Mouse (Mus musculus) spleen, adult 2 months (tissue): ENCODE data around the gene Olfr1263. TPM values are rescaled to one million over a fixed set of nuclear protein-coding genes. Genes with fewer than 3 reads are reported as not detected.

Source experiments
- DNase-seq, 2 experiments: peaks; one replicate each; pipeline versions ENCODE4 v3.0.0 to v3.0.0-alpha.2; 2012 to 2021; ENCODE audit warnings: low spot score in 2 of 2, low read depth in 1 of 2
- H3K27ac ChIP-seq: fragments of 200-500 bp; 2 replicates; pipeline ENCODE4 v1.5.1; 2012; ENCODE audit warnings: low read length, inconsistent platforms; ENCODE audit not compliant: insufficient read depth
- H3K27me3 ChIP-seq: fragments of 200-500 bp; 2 replicates; pipeline ENCODE4 v1.6.1; 2012; ENCODE audit warnings: mild to moderate bottlenecking, moderate library complexity, low read length, inconsistent platforms; ENCODE audit not compliant: control insufficient read depth, insufficient read depth
- H3K36me3 ChIP-seq: fragments of 200-500 bp; 2 replicates; pipeline ENCODE4 v1.6.1; 2012; ENCODE audit warnings: mild to moderate bottlenecking, low read length, inconsistent platforms; ENCODE audit not compliant: control insufficient read depth, insufficient read depth
- H3K4me1 ChIP-seq: fragments of 200-500 bp; 2 replicates; pipeline ENCODE4 v1.6.1; 2011; ENCODE audit warnings: inconsistent platforms; ENCODE audit not compliant: control insufficient read depth, insufficient read depth, insufficient read length
- H3K4me3 ChIP-seq: fragments of 200-500 bp; 2 replicates; pipeline ENCODE4 v1.5.1; 2011; ENCODE audit warnings: mild to moderate bottlenecking, inconsistent platforms; ENCODE audit not compliant: insufficient read depth, insufficient read length; ENCODE audit errors: extremely low read depth
- CTCF ChIP-seq: fragments of 200-500 bp; IDR thresholded peaks from 2 replicates; pipeline ENCODE4 v1.5.1; 2011; ENCODE audit warnings: mild to moderate bottlenecking, inconsistent platforms; ENCODE audit not compliant: insufficient read depth, insufficient read length, insufficient replicate concordance; ENCODE audit errors: extremely low read depth
- POLR2A ChIP-seq: fragments of 200-500 bp; IDR thresholded peaks from 2 replicates; pipeline ENCODE4 v1.6.1; 2011; ENCODE audit warnings: low read depth, low read length, inconsistent platforms
- WGBS: fragments of 180-500 bp; shearing (Covaris S2); methylation state at CpG from one replicate; pipeline ENCODE4 v1.1.7; 2018; 5-methylcytosine and 5-hydroxymethylcytosine counted together
- polyA plus RNA-seq: library from polyadenylated mRNA; depleted of rRNA; stranded (reverse); fragments of >200 nt; gene quantifications from 2 replicates; pipeline ENCODE4 v1.2.3, GENCODE M21; 2012; rRNA removed

Olfr1263 gene
- polyA plus RNA-seq = not detected in 2 replicates

GRCm38 (mm10) chr2:90011831-90012230, at the start of gene Olfr1263:
Gene Olfr1263, plus strand, starts transcription at chr2:90012131.
- Histone ChIP-seq H3K27me3 (no peaks in the 10 kb centered on the region), H3K4me3 (no peak within 1 kb of the TSS), H3K27ac (no peak within 1 kb of the TSS), H3K36me3 (no peaks in the 10 kb centered on the region), H3K4me1 (no peaks in the 10 kb centered on the region)
- no peak for DNase-seq
- WGBS = 91% methylated on average over 2 of the region's 2 CpGs
- TF ChIP-seq POLR2A (no peak), CTCF (no peak)

- 66% methylated on average over 2 of the region's 2 CpGs for WGBS
- TF ChIP-seq CTCF (no peak), POLR2A (no peak)
- Histone ChIP-seq H3K4me1 (no peaks in the 10 kb centered on the region), H3K27me3 (no peaks in the 10 kb centered on the region), H3K27ac (no peak within 1 kb of the TSS), H3K36me3 (no peaks in the 10 kb centered on the region), H3K4me3 (no peak within 1 kb of the TSS)
- no peak for DNase-seq
Measured at GRCm38 (mm10) chr2:89974184-89974583, 37.7 kb upstream of the Olfr1263 start, which contains the start of gene Olfr1260. Gene Olfr1260, plus strand, starts transcription at chr2:89974340.

DNA sequence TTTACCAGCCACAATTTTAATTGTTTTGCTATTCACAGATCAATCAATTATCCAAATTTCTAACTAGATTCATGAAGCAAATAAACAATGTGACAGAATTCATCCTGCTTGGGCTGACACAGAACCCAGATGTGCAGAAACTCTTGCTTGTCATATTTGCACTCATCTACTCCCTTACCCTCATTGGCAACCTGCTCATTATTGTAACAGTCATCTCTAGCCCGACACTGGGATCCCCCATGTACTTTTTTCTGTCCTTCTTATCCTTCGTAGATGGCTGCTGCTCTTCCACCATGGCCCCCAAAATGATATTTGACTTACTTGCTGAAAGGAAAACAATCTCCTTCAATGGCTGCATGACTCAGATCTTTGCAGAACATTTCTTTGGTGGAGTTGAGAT, 34.2 kb upstream of the Olfr1263 start:
- H3K27ac ChIP-seq = no peak overlapping the region
- WGBS = 79% methylated on average over 2 of the region's 2 CpGs
- DNase-seq = no peak
- no peak overlapping the region for H3K4me3 ChIP-seq
- TF ChIP-seq POLR2A (no peak), CTCF (no peak)
- H3K4me1 ChIP-seq = no peaks in the 10 kb centered on the region
- no peaks in the 10 kb centered on the region for H3K36me3 ChIP-seq
- no peaks in the 10 kb centered on the region for H3K27me3 ChIP-seq

DNA sequence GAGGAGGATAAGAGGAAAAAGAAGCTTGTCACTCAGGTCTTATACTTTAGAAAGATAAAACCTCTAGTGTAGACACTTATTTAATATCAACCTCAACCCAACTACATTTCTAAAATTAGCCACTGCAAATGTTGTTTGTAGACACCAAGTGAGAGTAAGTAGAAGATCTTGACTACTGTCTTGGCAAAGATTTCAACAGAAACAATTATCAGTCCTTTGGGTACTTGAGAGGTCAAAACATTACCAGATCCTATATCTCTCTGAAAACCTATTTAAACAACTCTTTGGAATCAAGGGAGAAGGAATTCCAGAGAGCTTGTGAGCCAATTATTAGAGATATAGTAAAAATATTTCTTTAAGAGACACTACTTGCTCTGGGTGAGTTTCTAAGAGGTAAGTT, 21.0 kb upstream of the Olfr1263 start, which contains the start of gene Olfr1261:
TSS of gene Olfr1261 (plus strand) at position 301 of the 400 bp plus-strand sequence.
- Histone ChIP-seq H3K4me3 (no peak within 1 kb of the TSS), H3K27ac (no peak within 1 kb of the TSS), H3K36me3 (no peaks in the 10 kb centered on the region), H3K4me1 (no peaks in the 10 kb centered on the region), H3K27me3 (no peaks in the 10 kb centered on the region)
- TF ChIP-seq POLR2A (no peak), CTCF (no peak)
- no peak for DNase-seq

- DNase-seq = no peak
- no peaks in the 10 kb centered on the region for H3K27me3 ChIP-seq
- TF ChIP-seq CTCF (no peak), POLR2A (no peak)
- no peak within 1 kb of the TSS for H3K4me3 ChIP-seq
- H3K27ac ChIP-seq = no peak within 1 kb of the TSS
- no peaks in the 10 kb centered on the region for H3K4me1 ChIP-seq
- no peaks in the 10 kb centered on the region for H3K36me3 ChIP-seq
Measured at GRCm38 (mm10) chr2:89999845-90000244, 12.1 kb upstream of the Olfr1263 start, which contains the start of gene Olfr1262. Gene Olfr1262, plus strand, starts transcription at chr2:90000145.

DNA sequence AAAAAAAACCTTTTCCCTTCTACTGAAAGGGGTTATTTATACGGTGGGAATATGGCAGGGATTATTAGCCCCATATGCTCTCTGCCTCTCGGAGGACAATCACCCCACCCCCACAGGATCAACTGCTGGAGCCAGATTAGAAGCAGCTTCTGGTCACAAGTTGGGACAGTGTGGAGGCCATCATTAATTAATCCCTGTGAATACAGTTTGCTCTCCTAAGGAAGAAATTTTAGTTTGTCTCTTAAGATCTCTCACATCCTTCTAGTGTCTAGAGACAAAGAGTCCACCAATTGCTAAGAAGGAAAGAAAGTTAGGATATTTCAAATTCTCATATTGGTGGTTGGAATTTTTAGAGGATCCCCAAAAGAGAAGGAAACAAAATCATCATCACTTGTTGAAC, 13.5 kb downstream of the Olfr1263 start, which contains the start of gene Olfr1264:
TSS of gene Olfr1264 (minus strand) at position 101 of the 400 bp plus-strand sequence.
- Histone ChIP-seq H3K27ac (no peak within 1 kb of the TSS), H3K4me1 (no peaks in the 10 kb centered on the region), H3K36me3 (no peaks in the 10 kb centered on the region), H3K27me3 (no peaks in the 10 kb centered on the region), H3K4me3 (no peak within 1 kb of the TSS)
- DNase-seq = no peak
- no peak for TF ChIP-seq POLR2A
- no peak for TF ChIP-seq CTCF
- WGBS = 81% methylated on average over 2 of the region's 2 CpGs

DNA sequence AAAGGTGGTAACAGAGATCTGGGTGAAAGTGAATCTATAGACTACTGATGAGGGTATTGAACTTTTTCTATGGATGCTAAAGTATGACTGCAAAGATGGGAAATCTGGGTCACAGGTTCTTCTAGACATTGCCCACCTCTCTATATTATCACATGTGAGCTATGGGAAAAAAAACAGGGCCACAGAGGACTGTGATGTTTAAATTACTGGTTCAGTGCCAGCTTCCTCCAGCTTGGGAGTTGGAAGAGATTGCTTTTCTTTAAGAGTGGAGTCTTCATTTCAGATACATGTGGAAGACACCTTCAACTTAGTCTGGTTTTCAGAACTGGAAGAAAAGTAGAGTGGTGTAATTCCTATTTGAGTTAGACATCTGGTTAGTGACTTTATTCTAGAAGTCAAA, 23.1 kb downstream of the Olfr1263 start, which contains the start of gene Olfr1265:
TSS of gene Olfr1265 (plus strand) at position 301 of the 400 bp plus-strand sequence.
- H3K36me3 ChIP-seq = no peaks in the 10 kb centered on the region
- no peak within 1 kb of the TSS for H3K4me3 ChIP-seq
- no peak within 1 kb of the TSS for H3K27ac ChIP-seq
- DNase-seq = no peak
- TF ChIP-seq CTCF (no peak), POLR2A (no peak)
- H3K27me3 ChIP-seq = no peaks in the 10 kb centered on the region
- H3K4me1 ChIP-seq = no peaks in the 10 kb centered on the region

GRCm38 (mm10) chr2:90063494-90063893, 51.6 kb downstream of the Olfr1263 start, which contains the start of gene Olfr140:
Gene Olfr140, minus strand, starts transcription at chr2:90063594.
- no peaks in the 10 kb centered on the region for H3K36me3 ChIP-seq
- H3K4me3 ChIP-seq = no peak within 1 kb of the TSS
- no peak for TF ChIP-seq CTCF
- no peak for TF ChIP-seq POLR2A
- H3K27ac ChIP-seq = no peak within 1 kb of the TSS
- H3K27me3 ChIP-seq = no peaks in the 10 kb centered on the region
- DNase-seq = no peak
- no peaks in the 10 kb centered on the region for H3K4me1 ChIP-seq

Other genes with a start within 250 kb of the Olfr1263 start
- gene Olfr1254, start 218.5 kb upstream of the Olfr1263 start, polyA plus RNA-seq = not detected in 2 replicates
- gene Olfr1255, start 200.1 kb upstream of the Olfr1263 start, polyA plus RNA-seq = not detected in 2 replicates
- gene Olfr1256, start 170.6 kb upstream of the Olfr1263 start, polyA plus RNA-seq = not detected in 2 replicates
- not detected in 2 replicates for gene Olfr48, start 163.9 kb upstream of the Olfr1263 start, polyA plus RNA-seq
- gene Olfr1257, start 133.7 kb upstream of the Olfr1263 start, polyA plus RNA-seq = not detected in 2 replicates
- not detected in 2 replicates for gene Olfr1258, start 84.8 kb upstream of the Olfr1263 start, polyA plus RNA-seq
- gene Olfr1259, start 63.5 kb upstream of the Olfr1263 start, polyA plus RNA-seq = not detected in 2 replicates
- gene Olfr1260, start 37.8 kb upstream of the Olfr1263 start, polyA plus RNA-seq = not detected in 2 replicates
- not detected in 2 replicates for gene Olfr1261, start 20.9 kb upstream of the Olfr1263 start, polyA plus RNA-seq
- gene Olfr1262, start 12.0 kb upstream of the Olfr1263 start, polyA plus RNA-seq = not detected in 2 replicates
- not detected in 2 replicates for gene Olfr1264, start 13.4 kb downstream of the Olfr1263 start, polyA plus RNA-seq
- not detected in 2 replicates for gene Olfr1265, start 23.2 kb downstream of the Olfr1263 start, polyA plus RNA-seq
- not detected in 2 replicates for gene Olfr140, start 51.5 kb downstream of the Olfr1263 start, polyA plus RNA-seq
- gene Olfr1269, start 109.3 kb downstream of the Olfr1263 start, polyA plus RNA-seq = not detected in 2 replicates
- gene Olfr32, start 130.2 kb downstream of the Olfr1263 start, polyA plus RNA-seq = not detected in 2 replicates
- not detected in 2 replicates for gene Olfr1270, start 141.0 kb downstream of the Olfr1263 start, polyA plus RNA-seq
- not detected in 2 replicates for gene Olfr1506, start 212.4 kb downstream of the Olfr1263 start, polyA plus RNA-seq
- gene Olfr142, start 245.5 kb downstream of the Olfr1263 start, polyA plus RNA-seq = not detected in 2 replicates